Mouse (Mus musculus) lung, postnatal 0 days (tissue): Measurements from ENCODE around the gene Bet1l.

Experiments
- CTCF ChIP-seq: IDR thresholded peaks from 2 replicates; pipeline ENCODE4 v1.5.1; 2016; ENCODE audit warnings: antibody characterized with exemption, mild to moderate bottlenecking
- EP300 ChIP-seq: IDR thresholded peaks from 2 replicates; pipeline ENCODE4 v1.6.1; 2016; ENCODE audit warnings: antibody characterized with exemption, mild to moderate bottlenecking, control low read depth

DNA sequence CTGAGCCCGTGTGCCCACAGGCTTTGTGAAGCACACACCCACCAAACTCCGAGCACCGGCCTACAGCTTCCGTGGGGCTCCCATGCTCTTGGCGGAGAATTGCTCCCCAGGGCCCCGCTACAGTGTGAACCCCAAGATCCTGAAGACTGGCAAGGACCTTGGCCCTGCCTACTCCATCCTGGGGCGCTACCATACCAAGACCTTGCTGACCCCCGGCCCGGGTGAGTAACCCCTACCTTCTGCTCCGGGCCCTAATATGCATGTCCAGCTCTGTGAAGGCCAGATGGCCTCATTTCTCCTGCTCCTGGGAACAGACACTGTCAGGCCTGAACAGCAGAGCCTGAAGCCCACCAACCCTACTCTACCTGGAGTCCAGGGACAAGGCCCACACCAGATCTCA lies 8.8 kb downstream of the Bet1l start:
- no peak for TF ChIP-seq CTCF
- TF ChIP-seq EP300, result no peak
